Mouse (Mus musculus): ENCODE results near the gene Vegfa.

- TF ChIP-seq CTCF (conservative IDR thresholded peaks at IDR 0.05 in 1 of 2, IDR thresholded peaks at IDR 0.05 in 1 of 2; ENCODE audit: low read depth in 2 of 2, low read length in 2 of 2) (no peak), EP300 (IDR thresholded peaks at IDR 0.05; ENCODE audit: low read length) (no peak), TBP (conservative IDR thresholded peaks at IDR 0.05; ENCODE audit: low read depth, low read length) (no peak), HCFC1 (IDR thresholded peaks at IDR 0.05; ENCODE audit: low read depth, low read length) (no peak), JUN (IDR thresholded peaks at IDR 0.05; ENCODE audit: insufficient read depth, low read depth, low read length) (no peak), NELFE (IDR thresholded peaks at IDR 0.05; ENCODE audit: low read depth, low read length) (no peak), MAFK (IDR thresholded peaks at IDR 0.05; ENCODE audit: insufficient replicate concordance, low read length) (no peak), E2F4 (IDR thresholded peaks at IDR 0.05; ENCODE audit: insufficient replicate concordance, low read depth, low read length) (no peak), CHD2 (IDR thresholded peaks at IDR 0.05; ENCODE audit: low read length) (no peak), POLR2A (IDR thresholded peaks at IDR 0.05; ENCODE audit: low read depth, low read length) (no peak), SMC3 (IDR thresholded peaks at IDR 0.05; ENCODE audit: low read depth, low read length) (no peak)
These were observed 23.6 kb upstream of the Vegfa start for GRCm38 (mm10) chr17:46055736-46056135.
